Mouse (Mus musculus): ENCODE data around the gene Gfpt2.

- TF ChIP-seq POLR2A (IDR thresholded peaks at IDR 0.05; ENCODE audit: low read depth, low read length) (no peak), CTCF (conservative IDR thresholded peaks at IDR 0.05; ENCODE audit: insufficient read depth, insufficient read length, low read depth, low read length) (no peak)
These were observed 47.2 kb upstream of the Gfpt2 start for GRCm38 (mm10) chr11:49746756-49747155.

Measured in kidney, adult 2 months (tissue).